Mouse (Mus musculus) Patski (cell line): ENCODE data around the gene Dda1. TPM values are rescaled to one million over a fixed set of nuclear protein-coding genes. Genes with fewer than 3 reads are reported as not detected.

Source experiments
- ATAC-seq: fragments of 100-300 bp; one replicate; pipeline ENCODE4 v1.8.0; 2021
- CTCF ChIA-PET: fragments of 350-600 bp; sonication (Branson Sonifier 250); formaldehyde crosslinking; loops from one replicate; lab custom pipeline; 2022; ENCODE audit warnings: inconsistent platforms; lab: Charles Lee
- POLR2A ChIA-PET: fragments of 350-600 bp; sonication (Branson Sonifier 250); formaldehyde crosslinking; loops from one replicate; lab custom pipeline; 2022; ENCODE audit warnings: antibody characterized with exemption, inconsistent platforms; lab: Charles Lee
- DNase-seq: peaks from one replicate; pipeline ENCODE4 v3.0.0-alpha.2; 2011; ENCODE audit warnings: low read depth, low spot score
- H3K27me3 ChIP-seq: fragments of 371-371 bp; one replicate; pipeline ENCODE4 v1.5.1; 2021
- CTCF ChIP-seq: fragments of 100-300 bp; IDR thresholded peaks from one replicate; pipeline ENCODE4 v1.5.1; 2021
- in situ Hi-C: fragments of 300-500 bp; cut with MboI; formaldehyde crosslinking; loops from 3 replicates; pipeline ENCODE4 v1.11.1; 2018; ENCODE audit warnings: low pct_unique_long_range_greater_than_20kb, mixed read lengths
- polyA plus RNA-seq: library from polyadenylated mRNA; unstranded; gene quantifications from one replicate; pipeline ENCODE4 v1.2.3, GENCODE M21; 2021

The Dda1 gene
- polyA plus RNA-seq, 1 experiment from 2014 or later = 67.8 TPM

GRCm38 (mm10) chr8:71474785-71475701 is 6.0 kb downstream of the Dda1 start:
- in situ Hi-C loops = no loop called here
- no peak for TF ChIP-seq CTCF
- ATAC-seq (no peak), DNase-seq (no peak)
- ChIA-PET POLR2A (interaction anchor here (1.5 kb wide), 1 partner anchor 8 kb away, joined by 3 read pairs; no protein-coding TSS in a partner anchor), CTCF (no interaction called here)
- no peaks in the 10 kb centered on the region for H3K27me3 ChIP-seq

DNA sequence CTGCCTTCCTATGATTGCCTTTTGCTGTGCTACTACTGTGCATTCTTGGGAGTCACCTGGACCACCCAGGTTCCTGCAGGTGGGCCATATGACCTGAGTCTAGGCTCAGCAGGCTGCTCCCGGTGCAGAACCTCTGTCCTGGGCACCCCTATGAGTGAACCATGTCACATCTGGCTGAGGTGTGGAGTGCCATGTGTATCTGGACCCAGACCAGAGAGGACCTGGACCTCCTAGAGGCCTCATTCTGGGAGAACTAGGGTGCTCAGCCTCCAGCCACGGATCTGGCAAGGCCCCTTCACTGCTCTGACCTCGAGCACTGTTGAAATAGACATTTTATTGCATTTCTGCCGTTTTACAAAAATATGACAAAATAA is 6.7 kb downstream of the Dda1 start:
- ATAC-seq (no peak), DNase-seq (no peak)
- in situ Hi-C loops = no loop called here
- no peak for TF ChIP-seq CTCF
- CTCF ChIA-PET = no interaction called here
- H3K27me3 ChIP-seq = no peaks in the 10 kb centered on the region
- POLR2A ChIA-PET = interaction anchor here (1.5 kb wide), 1 partner anchor 9 kb away, joined by 3 read pairs; no protein-coding TSS in a partner anchor

DNA sequence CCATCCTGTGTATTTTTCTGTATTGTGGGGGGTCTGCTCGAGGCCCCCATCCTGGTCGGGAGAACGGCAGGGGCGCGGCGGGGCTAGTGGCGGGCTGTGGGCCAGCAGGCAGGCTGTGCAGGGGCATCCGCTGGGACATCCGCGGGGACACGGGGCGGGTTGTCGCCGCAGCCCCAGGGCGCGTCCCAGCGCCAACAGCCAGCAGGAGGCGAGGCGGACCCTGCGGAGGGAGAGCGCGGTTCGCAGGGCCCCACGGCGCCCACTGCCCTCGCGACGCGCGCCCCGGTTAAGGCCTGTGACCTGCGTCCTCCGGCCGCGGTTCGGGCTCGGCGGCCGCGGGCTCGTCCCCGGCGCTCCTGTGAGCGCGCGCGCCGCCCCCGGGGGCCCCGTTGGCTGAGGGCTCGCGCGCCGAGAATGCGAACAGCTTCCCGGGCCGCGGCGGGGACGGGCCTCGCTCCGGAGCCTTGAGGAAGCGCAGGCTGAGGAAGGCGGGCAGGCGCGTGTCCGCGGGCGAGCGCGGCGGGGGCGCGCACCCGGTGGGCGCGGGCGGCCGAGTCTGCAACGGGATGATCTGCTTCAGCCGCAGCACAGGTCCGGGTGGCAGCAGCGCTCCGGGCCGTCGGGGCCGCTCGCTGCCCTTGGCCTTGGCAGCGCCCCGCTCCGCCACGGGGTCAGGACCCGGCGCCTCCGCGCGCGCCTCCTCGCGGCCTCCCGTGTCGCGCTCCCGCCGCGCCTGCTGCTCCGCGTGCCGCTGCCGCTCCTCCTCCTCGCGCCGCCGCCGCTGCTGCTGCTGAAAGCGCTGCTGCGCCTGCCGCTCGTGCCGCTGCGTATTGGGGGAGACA is 7.3 kb downstream of the Dda1 start:
- ChIA-PET CTCF (no interaction called here), POLR2A (interaction anchor here (1.2 to 1.5 kb wide), 2 partner anchors 9 to 10 kb away, joined by 3 to 7 read pairs; partner anchors contain the start of gene Ano8)
- in situ Hi-C loops = no loop called here
- no peak for TF ChIP-seq CTCF
- no peaks in the 10 kb centered on the region for H3K27me3 ChIP-seq
- ATAC-seq (peak; percentile 56), DNase-seq (no peak)

DNA sequence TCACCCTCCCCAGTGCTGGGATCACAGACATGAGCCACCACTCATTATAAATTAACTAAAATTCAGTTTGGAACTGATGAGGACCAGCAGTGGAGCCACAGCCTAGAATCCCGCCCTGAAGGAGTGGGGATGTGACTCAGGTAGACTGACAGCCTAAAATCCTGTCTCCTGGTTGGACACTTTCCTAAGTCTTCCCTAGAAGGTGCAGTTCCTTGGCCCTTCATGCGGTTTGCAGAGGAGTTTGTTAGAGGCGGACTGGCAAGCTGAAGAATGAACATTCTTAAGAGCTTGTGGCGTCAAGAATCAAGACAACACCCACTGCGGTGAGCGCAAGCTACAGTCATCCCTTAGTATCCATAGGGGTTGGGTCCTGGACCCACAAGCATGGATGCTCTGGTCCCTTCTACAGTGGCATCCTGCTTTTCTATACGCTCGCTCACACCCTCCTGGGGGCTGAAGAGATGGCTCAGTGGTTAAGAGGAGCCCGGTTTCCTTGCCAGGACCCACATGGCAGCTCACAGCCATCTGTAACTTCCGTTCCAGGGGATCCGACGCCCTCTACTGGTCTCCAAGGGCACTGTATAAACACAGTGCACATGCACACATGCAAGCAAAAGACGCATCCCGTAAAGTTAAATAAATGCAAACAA is 8.3 kb downstream of the Dda1 start:
- no peak for TF ChIP-seq CTCF
- in situ Hi-C loops = no loop called here
- ATAC-seq = no peak
- ChIA-PET CTCF (interaction anchor here (0.6 to 1.5 kb wide), 10 partner anchors 9 to 184 kb away, joined by 3 to 7 read pairs (median 3); partner anchors contain the start of gene Gtpbp3), POLR2A (interaction anchor here (1.2 to 1.3 kb wide), 2 partner anchors 8 to 10 kb away, joined by 4 to 7 read pairs; partner anchors contain the start of genes Ano8 and Gtpbp3)
- DNase-seq = no peak
- H3K27me3 ChIP-seq = no peaks in the 10 kb centered on the region

- POLR2A ChIA-PET = interaction anchor here (0.6 kb wide), 1 partner anchor 9 kb away, joined by 5 read pairs; no protein-coding TSS in a partner anchor
- ATAC-seq (no peak), DNase-seq (no peak)
- TF ChIP-seq CTCF = no peak
- CTCF ChIA-PET = no interaction called here
- in situ Hi-C loops = no loop called here
- no peaks in the 10 kb centered on the region for H3K27me3 ChIP-seq
Measured at GRCm38 (mm10) chr8:71478943-71479342, 9.9 kb downstream of the Dda1 start.

- ATAC-seq (no peak), DNase-seq (no peak)
- in situ Hi-C loops = no loop called here
- POLR2A ChIA-PET = no interaction called here
- CTCF ChIA-PET = no interaction called here
- H3K27me3 ChIP-seq = no peaks in the 10 kb centered on the region
- no peak for TF ChIP-seq CTCF
Measured at GRCm38 (mm10) chr8:71483932-71484331, 14.9 kb downstream of the Dda1 start.

- TF ChIP-seq CTCF = no peak
- H3K27me3 ChIP-seq = no peaks in the 10 kb centered on the region
- ATAC-seq (no peak), DNase-seq (no peak)
- in situ Hi-C loops = loop anchor here (5.0 kb wide), 1 partner anchor 38 kb away; no protein-coding TSS in a partner anchor
- POLR2A ChIA-PET = interaction anchor here (1.0 to 2.3 kb wide), 2 partner anchors 8 to 48 kb away, joined by 3 to 7 read pairs; no protein-coding TSS in a partner anchor
- CTCF ChIA-PET = interaction anchor here (1.0 to 1.3 kb wide), 2 partner anchors 10 to 20 kb away, joined by 4 to 5 read pairs; partner anchors contain the start of gene Mrpl34
Measured at GRCm38 (mm10) chr8:71484736-71485135, 15.7 kb downstream of the Dda1 start.

GRCm38 (mm10) chr8:71485142-71486135 is 16.4 kb downstream of the Dda1 start, which contains the start of gene Ano8:
Gene Ano8, minus strand, starts transcription at chr8:71485963.
- POLR2A ChIA-PET = interaction anchor here (0.7 to 2.3 kb wide), 4 partner anchors 9 to 1718 kb away, joined by 3 to 7 read pairs (median 4); no protein-coding TSS in a partner anchor
- CTCF ChIA-PET = interaction anchor here (1.0 to 1.5 kb wide), 3 partner anchors 10 to 33 kb away, joined by 4 to 5 read pairs (median 5); partner anchors contain the start of gene Mrpl34
- in situ Hi-C loops = loop anchor here (5.0 kb wide), 1 partner anchor 37 kb away; no protein-coding TSS in a partner anchor
- no peak for DNase-seq
- TF ChIP-seq CTCF = no peak
- H3K27me3 ChIP-seq = no peaks in the 10 kb centered on the region
- peak; percentile 58 for ATAC-seq
